Mouse (Mus musculus) MEL (cell line): Measurements from ENCODE around the gene Pbsn.

ENCODE experiments used
- BHLHE40 ChIP-seq: IDR thresholded peaks from 2 replicates; pipeline ENCODE4 v1.6.1; 2012; ENCODE audit warnings: low read depth, mild to moderate bottlenecking, inconsistent platforms, low read length, improper control_type of control experiment, borderline replicate concordance
- CTCF ChIP-seq, 3 experiments: IDR thresholded peaks in 2 of 3; conservative IDR thresholded peaks in 1 of 3; 2 replicates each; pipeline ENCODE4 v1.5.1; 2011 to 2012; ENCODE audit warnings: low read length in 3 of 3, low read depth in 2 of 3, mild to moderate bottlenecking in 2 of 3, improper control_type of control experiment in 1 of 3, inconsistent platforms in 1 of 3, mixed read lengths in 1 of 3, moderate library complexity in 1 of 3; ENCODE audit not compliant: control insufficient read depth in 1 of 3, insufficient read depth in 1 of 3, poor library complexity in 1 of 3, severe bottlenecking in 1 of 3
- E2F4 ChIP-seq: IDR thresholded peaks from 2 replicates; pipeline ENCODE4 v1.6.1; 2011; ENCODE audit warnings: low read depth, low read length, improper control_type of control experiment, borderline replicate concordance
- EP300 ChIP-seq, 2 experiments: IDR thresholded peaks; 2 replicates each; pipeline ENCODE4 v1.6.1; 2011; ENCODE audit warnings: improper control_type of control experiment in 2 of 2, low read length in 2 of 2, low read depth in 1 of 2, mild to moderate bottlenecking in 1 of 2
- HCFC1 ChIP-seq: IDR thresholded peaks from 2 replicates; pipeline ENCODE4 v1.6.1; 2012; ENCODE audit warnings: low read depth, mild to moderate bottlenecking, inconsistent platforms, low read length, improper control_type of control experiment, moderate library complexity
- MAX ChIP-seq: IDR thresholded peaks from 2 replicates; pipeline ENCODE4 v1.6.1; 2011; ENCODE audit warnings: low read length, improper control_type of control experiment
- MYC ChIP-seq: IDR thresholded peaks from 2 replicates; pipeline ENCODE4 v1.6.1; 2011; ENCODE audit warnings: low read depth, mild to moderate bottlenecking, low read length, improper control_type of control experiment, moderate library complexity
- POLR2A ChIP-seq, 2 experiments: IDR thresholded peaks; 2 replicates each; pipeline ENCODE4 v1.6.1; 2011 to 2012; ENCODE audit warnings: low read length in 2 of 2, mild to moderate bottlenecking in 2 of 2, control low read depth in 1 of 2, improper control_type of control experiment in 1 of 2, low read depth in 1 of 2, moderate library complexity in 1 of 2; ENCODE audit not compliant: control insufficient read depth in 1 of 2, insufficient read depth in 1 of 2, poor library complexity in 1 of 2
- TBP ChIP-seq: IDR thresholded peaks from 2 replicates; pipeline ENCODE4 v1.8.0; 2011; ENCODE audit warnings: low read depth, low read length, improper control_type of control experiment
- TCF12 ChIP-seq: IDR thresholded peaks from 2 replicates; pipeline ENCODE4 v1.6.1; 2014; ENCODE audit warnings: low read depth, mild to moderate bottlenecking, inconsistent platforms, low read length, improper control_type of control experiment, moderate library complexity
- UBTF ChIP-seq: IDR thresholded peaks from 2 replicates; pipeline ENCODE4 v1.6.1; 2012; ENCODE audit warnings: low read depth, mild to moderate bottlenecking, inconsistent platforms, low read length, improper control_type of control experiment, moderate library complexity, borderline replicate concordance; ENCODE audit not compliant: insufficient read depth
- USF1 ChIP-seq: IDR thresholded peaks from 2 replicates; pipeline ENCODE4 v1.6.1; 2014; ENCODE audit warnings: low read depth, mild to moderate bottlenecking, inconsistent platforms, low read length, improper control_type of control experiment, moderate library complexity
- ZKSCAN1 ChIP-seq: IDR thresholded peaks from 2 replicates; pipeline ENCODE4 v1.6.1; 2012; ENCODE audit warnings: low read depth, mild to moderate bottlenecking, inconsistent platforms, low read length, improper control_type of control experiment, moderate library complexity
- ZNF384 ChIP-seq: IDR thresholded peaks from 2 replicates; pipeline ENCODE4 v1.6.1; 2012; ENCODE audit warnings: low read depth, mild to moderate bottlenecking, inconsistent platforms, low read length, improper control_type of control experiment

DNA sequence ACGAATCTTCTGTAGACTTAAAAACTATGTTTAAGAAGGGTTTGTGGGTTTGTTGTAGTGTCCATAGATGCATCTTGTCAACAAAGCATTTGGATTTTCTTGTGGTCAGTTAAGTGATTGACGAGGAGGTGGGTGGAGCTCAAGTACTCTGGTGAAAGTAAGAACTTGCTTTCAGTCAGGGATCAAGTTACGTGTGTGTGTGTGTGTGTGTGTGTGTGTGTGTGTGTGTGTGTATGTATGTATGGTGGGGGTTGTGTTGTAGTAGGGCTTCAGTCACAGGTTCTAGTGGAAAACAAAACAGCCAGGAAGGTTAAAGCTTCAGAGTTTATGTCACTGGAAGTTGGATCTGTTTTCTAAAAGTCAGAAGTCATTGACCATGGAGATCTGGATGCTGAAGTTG lies 53.9 kb downstream of the Pbsn start:
- no peak for TF ChIP-seq E2F4
- TF ChIP-seq EP300 (IDR thresholded peaks at IDR 0.05; ENCODE audit: low read depth in 1 of 2, low read length in 2 of 2): no peak
- TF ChIP-seq HCFC1: no peak
- no peak for TF ChIP-seq POLR2A (IDR thresholded peaks at IDR 0.05; ENCODE audit: control insufficient read depth in 1 of 2, insufficient read depth in 1 of 2, low read depth in 1 of 2, low read length in 2 of 2, poor library complexity in 1 of 2)
- no peak for TF ChIP-seq CTCF (IDR thresholded peaks at IDR 0.05 in 2 of 3, conservative IDR thresholded peaks at IDR 0.05 in 1 of 3; ENCODE audit: control insufficient read depth in 1 of 3, insufficient read depth in 1 of 3, low read depth in 2 of 3, low read length in 3 of 3, poor library complexity in 1 of 3, severe bottlenecking in 1 of 3)
- no peak for TF ChIP-seq MYC
- TF ChIP-seq MAX: no peak
- no peak for TF ChIP-seq TBP
- no peak for TF ChIP-seq ZKSCAN1
- TF ChIP-seq USF1: no peak
- TF ChIP-seq ZNF384: no peak
- no peak for TF ChIP-seq BHLHE40
- no peak for TF ChIP-seq UBTF
- TF ChIP-seq TCF12: no peak
